Mouse (Mus musculus) testis, adult 2 months (tissue): ENCODE measurements around the gene Gm5105.

Experiments
- CTCF ChIP-seq: fragments of 200-500 bp; IDR thresholded peaks from 2 replicates; pipeline ENCODE4 v1.5.1; 2012; ENCODE audit warnings: low read depth, mild to moderate bottlenecking, inconsistent platforms, low read length, moderate library complexity; ENCODE audit not compliant: control insufficient read depth, insufficient read depth, insufficient replicate concordance
- POLR2A ChIP-seq: fragments of 200-500 bp; IDR thresholded peaks from 2 replicates; pipeline ENCODE4 v1.6.1; 2012; ENCODE audit warnings: low read depth, mild to moderate bottlenecking, inconsistent platforms, low read length, moderate library complexity; ENCODE audit not compliant: control insufficient read depth

GRCm38 (mm10) chr3:138077476-138078340 lies 10.5 kb upstream of the Gm5105 start:
- TF ChIP-seq POLR2A (no peak), CTCF (no peak)
